Mouse (Mus musculus): ENCODE measurements around the gene Flna.

The Flna gene

DNA sequence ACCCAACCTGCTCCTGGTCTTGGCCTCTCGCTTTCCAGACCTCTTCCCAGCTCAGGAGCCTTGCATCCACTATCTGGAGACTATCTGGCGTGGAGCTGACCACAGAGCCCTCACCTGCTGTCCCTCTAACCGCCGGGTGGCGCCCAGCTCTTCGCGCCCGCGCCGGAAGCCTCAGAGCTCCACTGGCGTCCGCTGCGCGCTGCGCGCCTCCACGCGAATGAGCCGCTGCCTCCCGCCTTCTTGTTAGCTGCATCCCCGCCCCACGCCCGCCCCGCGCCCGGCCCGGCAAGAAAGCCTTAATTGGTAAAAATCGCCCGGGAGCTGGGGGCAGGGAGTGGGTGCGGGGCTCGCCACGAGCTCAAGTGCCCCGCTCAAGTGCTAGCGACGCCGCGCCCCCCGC, at the start of gene Flna:
TSS of gene Flna (minus strand) at position 206 of the 400 bp plus-strand sequence.
- DNase-seq (ENCODE audit: low spot score), result peak; percentile 71

DNA sequence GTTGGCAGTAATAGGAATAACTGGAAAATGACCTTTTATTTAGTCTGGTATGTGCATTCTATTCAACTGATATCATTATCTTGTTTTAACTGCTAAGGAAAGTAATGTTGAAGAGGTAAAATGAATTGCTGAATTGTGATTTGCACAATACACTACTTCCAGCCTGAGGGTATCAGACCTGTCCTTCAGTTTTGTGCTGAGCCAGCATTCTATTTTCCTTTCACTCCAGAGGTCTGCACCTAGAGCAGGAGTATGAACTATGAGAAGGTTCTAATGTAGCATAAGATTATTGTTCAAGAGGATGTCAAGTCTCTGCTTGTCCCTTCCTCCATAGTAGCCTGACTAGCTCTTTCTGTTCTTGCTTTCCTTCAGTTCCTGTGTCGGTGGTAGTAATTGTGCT, 48.7 kb upstream of the Flna start:
- no peak for DNase-seq (ENCODE audit: low spot score)

DNA sequence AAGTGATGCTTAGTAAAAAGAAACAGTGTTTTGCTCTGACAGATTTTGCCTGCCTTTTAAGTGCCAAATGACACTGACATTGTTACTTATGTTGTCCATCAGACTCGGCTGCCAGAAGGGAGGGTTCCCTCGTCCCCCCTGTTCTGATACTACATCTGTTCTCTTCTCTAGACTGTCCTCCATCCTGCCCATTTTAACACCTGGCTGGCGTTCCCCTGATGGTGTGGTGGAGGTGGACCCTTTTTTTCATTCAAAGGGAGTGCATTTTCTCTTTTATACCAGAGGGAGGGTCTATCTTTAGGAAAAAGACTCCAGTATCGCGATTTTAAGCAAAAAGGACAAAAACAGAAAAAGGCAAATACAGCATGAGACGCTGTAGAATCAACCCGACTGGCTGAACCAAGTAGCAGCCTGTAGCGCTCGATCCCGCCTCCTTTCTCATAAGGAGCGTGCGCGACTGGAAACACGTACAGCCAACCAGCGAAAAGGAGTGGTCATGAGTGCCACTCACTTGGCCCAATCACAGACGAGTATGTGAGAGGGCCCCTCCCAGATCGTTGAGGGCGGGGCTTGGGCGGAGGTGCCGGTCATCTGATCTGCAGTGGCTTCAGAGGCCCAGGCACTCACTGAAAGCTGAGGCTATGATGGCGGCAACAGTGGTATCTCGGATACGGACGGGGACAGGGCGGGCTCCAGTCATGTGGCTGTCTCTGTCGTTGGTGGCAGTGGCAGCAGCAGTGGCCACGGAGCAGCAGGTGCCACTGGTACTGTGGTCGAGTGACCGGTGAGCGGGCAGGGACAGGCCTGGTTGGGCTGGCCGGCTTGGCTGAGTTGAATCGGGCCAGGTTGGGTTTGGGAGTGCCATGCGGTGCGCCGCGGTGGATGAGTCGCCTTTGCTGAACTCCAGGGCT, 47.2 kb upstream of the Flna start, which contains the start of gene Atp6ap1:
TSS of gene Atp6ap1 (plus strand) at position 560 of the 911 bp plus-strand sequence.
- peak; percentile 94 for DNase-seq (ENCODE audit: low spot score)

DNA sequence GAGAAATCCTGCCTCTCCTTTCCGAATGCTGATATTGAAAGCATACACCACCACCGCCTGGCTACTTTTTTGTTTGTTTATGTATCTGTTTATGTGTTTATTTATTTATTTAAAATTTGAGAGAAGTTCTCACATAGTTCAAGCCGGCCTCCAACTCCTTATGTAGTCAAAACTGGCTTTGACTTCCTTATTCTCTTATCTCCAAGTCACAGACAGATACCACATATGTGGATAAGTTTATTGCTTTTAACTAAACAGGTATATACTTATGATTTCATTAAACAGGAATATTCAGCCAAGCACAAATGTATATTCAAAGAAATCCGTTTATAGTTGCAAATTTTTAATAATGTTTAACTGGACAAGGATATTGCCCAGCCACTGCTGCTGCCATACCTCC, 43.8 kb upstream of the Flna start:
- no peak for DNase-seq (ENCODE audit: low spot score)

GRCm38 (mm10) chrX:74283092-74283437, 33.4 kb upstream of the Flna start:
- no peak for DNase-seq (ENCODE audit: low spot score)

- peak; percentile 86 for DNase-seq (ENCODE audit: low spot score)
These were observed 32.9 kb upstream of the Flna start for GRCm38 (mm10) chrX:74282395-74283091.

- peak; percentile 86 for DNase-seq (ENCODE audit: low spot score)
These were observed 32.2 kb upstream of the Flna start, which contains the start of the genes Taz and Dnase1l1 for GRCm38 (mm10) chrX:74281732-74282394. TSS of gene Taz (plus strand) at chrX:74281912. TSS of gene Dnase1l1 (minus strand) at chrX:74282337.

DNA sequence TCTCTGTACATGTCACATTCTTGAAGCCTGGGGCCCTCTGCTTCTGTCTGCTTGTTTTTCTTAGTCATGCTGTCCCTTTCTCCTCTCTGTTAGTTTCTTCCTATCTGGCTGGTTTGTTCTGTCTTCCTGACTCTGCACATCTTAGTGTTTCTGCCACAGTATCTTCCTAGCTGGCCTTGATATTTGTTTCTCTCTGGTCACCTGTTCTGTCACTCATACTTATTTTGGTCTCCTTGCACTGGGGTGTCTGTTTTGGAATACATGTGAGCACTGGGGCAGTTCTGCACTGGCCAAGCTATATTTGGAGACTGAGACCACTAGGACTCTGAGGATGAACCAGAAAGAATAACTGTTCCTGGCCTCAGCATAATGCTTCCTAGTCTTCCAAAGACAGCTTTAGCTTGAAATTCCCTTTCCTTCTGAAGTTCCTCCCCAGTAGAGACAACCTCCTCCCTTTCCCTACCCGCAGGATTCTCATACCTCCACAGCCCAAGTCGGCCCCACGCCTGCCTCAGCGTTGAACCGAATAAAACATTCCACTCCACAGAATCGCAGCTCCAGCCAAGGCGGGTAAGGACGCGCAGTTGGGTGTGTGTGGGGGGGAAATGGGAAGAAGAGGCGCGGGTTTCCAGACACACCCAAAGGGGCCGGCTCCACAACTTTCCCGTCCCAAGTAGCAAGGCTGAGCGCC, 31.6 kb upstream of the Flna start:
- no peak for DNase-seq (ENCODE audit: low spot score)

DNA sequence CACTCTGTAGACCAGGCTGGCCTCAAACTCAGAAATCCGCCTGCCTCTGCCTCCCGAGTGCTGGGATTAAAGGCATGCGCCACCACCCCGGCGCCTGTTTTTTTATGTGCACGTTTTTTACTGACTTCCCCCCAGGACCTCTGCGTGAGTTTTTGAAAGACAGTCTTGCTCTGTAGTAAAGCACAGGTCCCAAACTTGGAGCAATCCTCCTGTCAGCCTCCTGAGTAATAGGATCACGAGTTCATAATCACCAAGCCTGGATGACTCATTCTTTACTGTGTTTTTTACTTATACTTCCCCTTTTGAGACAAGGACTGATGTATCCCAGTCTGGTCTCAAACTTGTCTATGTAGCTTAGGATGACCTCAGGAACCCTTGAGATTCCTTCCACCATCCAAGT, 28.3 kb upstream of the Flna start:
- DNase-seq (ENCODE audit: low spot score), result no peak

DNA sequence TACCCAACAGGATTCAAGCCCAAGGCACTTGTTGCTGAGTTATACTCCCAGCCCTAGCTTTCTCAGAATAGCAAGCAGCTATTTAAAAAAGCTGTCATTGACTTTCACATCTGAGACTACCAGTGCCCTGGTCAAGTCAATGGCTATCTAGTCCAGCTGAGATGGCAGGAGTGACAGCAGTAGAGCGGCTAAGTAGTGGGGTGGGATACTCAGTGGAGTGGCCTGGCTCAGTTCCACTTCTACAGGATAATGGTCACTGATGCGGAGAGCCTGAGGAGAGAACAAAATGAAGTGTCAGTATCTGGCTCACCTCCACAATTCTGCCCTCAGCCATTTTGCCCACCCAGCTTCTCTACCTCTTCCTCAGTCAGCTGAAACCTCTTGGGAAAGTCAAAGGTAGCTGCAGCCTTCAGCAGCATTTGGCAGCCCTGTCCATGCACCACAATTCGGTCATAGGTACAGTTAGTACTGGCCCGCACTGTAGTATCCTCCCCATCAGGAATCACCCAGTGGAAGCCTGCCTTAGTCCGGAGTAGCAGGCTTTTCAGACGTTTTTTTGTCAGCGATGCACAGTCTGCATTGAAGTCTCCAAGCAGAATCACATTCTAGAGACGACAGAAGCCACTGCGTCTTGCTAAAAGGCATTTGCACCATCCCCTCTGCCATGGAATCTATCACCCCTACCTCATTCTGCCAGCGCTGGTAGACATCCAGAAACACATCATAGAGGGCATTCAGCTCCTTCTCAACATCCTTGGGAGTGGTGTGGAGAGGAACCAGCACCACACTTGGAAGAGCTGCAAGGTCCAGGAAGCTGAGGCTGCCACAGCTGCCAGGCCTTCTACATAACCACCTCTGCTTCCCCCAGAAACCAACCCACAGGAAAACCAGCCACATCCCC, 24.1 kb upstream of the Flna start:
- DNase-seq (ENCODE audit: low spot score), result no peak

DNA sequence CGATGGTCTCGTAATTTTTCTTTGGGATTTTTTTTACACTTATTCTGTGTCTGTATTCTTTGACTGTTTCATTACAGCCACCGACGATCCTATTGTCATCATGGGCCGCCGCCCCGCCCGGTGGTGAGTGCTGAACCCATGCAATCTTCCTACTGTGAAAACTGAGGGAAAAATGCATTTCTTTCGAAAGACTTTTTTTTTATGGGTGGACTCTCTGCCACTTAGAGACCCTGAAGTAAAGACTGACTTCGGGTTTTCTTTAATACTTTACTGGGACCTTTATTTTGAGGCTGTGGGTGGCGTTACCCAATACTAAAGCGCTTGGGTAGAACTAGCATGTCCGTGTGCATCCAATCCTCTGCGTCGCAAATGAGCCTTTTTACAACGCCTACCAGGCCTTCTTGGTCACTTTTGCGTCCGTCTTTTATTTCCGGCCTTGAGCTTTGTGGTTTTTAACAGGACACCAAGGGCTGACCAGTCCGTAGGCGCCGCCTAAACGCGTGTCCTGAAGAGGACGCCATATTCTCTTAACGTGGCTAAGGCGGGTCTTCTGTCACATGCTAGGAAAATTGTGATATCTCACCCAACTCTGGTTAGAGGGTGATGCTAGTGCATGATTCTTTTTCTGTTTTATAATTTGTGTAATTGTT, 21.4 kb upstream of the Flna start:
- peak; percentile 13 for DNase-seq (ENCODE audit: low spot score)

DNA sequence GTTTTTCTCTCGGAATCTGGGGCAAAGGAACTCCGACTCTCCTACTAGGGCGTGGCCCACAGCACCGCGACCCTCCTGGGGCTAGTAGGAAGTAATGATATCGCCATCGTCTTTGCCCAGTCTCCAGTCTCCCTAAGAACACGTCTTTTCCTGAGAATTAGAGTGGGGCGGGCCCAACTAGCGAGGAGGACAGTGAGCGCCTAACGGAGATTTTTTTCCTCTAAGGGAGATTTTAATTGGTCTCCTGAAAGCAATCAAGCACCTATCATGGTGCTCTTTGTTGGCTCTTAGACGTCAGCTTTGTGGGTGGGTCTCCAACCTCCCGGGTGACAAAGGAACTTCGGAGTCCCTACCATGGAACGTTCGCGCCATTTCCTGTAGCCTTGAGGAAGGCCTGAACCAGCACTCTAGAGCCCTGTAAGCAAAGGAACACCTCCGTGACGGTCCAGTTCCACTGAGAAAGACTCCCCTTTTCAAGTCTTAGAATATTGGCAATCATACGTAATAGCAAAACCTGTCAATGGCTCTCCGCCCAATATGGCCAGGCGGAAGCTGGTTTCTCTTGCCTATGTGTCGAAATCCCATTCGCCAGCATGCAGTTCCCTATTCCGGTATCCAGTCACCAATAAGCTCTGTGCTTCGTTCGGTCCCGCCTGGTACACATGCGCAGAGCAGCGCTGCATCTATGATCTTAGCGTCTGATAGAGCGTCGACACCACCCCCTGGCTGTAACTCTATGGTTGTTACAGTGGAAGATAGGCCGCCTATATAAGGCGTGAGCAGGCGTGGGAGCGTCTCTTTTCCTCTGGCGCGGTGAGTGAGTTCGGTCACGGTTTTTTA, 20.7 kb upstream of the Flna start, which contains the start of gene Rpl10:
TSS of gene Rpl10 (plus strand) at position 751 of the 840 bp plus-strand sequence.
- DNase-seq (ENCODE audit: low spot score), result peak; percentile 88

DNA sequence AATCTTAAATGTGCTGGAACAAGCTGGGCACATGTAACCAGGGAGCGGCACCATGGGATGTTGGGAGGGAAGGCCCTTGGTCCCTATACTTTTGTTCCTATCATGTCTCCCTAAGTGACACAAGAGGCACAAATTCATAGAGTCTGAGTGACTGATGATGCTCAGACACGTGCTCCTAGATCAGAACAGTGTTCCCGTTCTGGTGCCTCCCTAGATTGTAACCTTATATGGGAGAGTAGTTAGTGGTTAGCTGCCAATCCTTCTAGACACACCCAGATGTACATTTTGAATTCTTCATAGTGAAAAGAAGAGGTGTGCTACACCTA, 20.1 kb upstream of the Flna start:
- DNase-seq (ENCODE audit: low spot score), result no peak

- DNase-seq (ENCODE audit: low spot score), result no peak
These were observed 8.1 kb upstream of the Flna start for GRCm38 (mm10) chrX:74257746-74258145.

DNA sequence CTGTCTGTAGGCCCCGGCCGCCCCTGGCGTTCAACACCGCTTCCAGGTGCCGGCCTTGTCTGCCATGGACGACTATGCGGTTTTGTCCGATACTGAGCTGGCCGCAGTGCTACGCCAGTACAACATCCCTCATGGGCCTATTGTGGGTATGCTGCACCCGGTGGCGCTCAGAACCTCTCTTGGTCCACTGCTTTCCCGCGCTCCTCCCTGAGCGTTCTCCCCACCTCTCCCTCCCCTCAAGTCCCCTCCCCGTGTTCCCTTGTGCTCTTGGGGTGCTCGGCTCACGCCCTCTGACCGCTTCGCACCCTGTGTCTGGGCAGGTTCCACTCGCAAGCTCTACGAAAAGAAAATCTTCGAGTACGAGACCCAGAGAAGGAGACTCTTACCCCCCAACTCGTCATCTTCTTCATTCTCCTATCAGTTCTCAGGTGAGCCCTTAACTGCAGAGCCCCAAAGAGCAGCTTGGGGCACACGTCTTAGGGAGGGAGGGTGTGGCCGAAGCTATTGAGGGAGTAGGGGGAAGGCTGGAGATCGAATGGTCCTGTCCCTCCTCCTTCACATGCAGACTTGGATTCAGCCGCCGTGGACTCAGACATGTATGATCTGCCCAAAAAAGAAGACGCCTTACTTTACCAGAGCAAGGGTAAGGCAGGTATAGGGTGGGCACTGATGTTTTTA, 5.4 kb upstream of the Flna start:
- no peak for DNase-seq (ENCODE audit: low spot score)

- peak; percentile 90 for DNase-seq (ENCODE audit: low spot score)
These were observed 4.7 kb upstream of the Flna start, which contains the start of gene Emd for GRCm38 (mm10) chrX:74254153-74254887. TSS of gene Emd (plus strand) at chrX:74254687.

DNA sequence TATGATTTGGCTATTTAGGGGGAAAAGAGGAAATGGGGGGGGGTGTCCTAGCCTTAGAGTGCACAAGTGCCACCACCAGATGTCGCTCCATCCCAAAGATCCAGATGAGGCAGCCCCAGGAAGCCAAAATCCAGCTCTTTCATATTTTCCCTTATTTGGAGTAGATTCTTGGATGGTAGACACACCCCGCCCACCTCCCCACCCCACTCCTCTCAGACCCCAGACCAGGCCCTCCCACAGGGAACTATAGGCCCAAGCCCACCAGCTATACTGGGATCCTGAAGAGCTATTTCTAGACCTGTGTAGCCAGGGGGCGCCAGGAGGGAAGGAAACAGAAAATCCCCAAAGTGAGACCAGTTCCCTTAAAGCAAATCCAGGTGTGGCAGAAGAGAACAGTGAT, 969 bp downstream of the Flna start:
- peak; percentile 64 for DNase-seq (ENCODE audit: low spot score)

DNA sequence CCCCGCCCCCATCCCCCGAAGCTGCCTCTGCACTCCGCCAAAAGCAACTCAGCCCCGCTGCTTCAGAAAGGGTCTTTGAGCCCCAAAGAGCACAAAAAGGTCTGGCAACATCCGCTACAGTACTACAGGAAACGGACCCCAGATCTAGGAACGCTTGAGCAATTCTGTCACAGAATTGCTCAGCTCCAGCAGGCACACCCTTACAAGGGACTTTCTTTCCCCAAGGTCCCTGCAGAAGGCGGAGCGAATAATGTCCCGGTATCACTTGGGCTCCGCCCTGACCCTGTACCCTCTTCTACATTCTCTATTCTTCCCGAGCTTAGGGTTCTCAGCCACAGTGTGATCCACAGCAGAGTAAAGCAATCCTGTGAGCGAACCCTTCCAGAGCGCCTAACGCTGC, 2.9 kb downstream of the Flna start:
- no peak for DNase-seq (ENCODE audit: low spot score)

Data from urinary bladder, postnatal 14 days (tissue).